Mouse (Mus musculus) hindbrain, embryonic 11.5 days (tissue): ENCODE data around the gene Gm11146. TPM values are rescaled to one million over a fixed set of nuclear protein-coding genes. Genes with fewer than 3 reads are reported as not detected.

Experiments
- ATAC-seq: fragments of 200-750 bp; cut with Nextera tagmentation; 2 replicates; pipeline ENCODE4 v1.8.0; 2017; ENCODE audit warnings: mild to moderate bottlenecking, moderate TSS enrichment, moderate library complexity; ENCODE audit not compliant: low FRiP score
- DNase-seq: peaks from one replicate; pipeline ENCODE4 v3.0.0-alpha.2; 2015; ENCODE audit warnings: low spot score
- H3K27ac ChIP-seq: fragments of 300-500 bp; sonication (generic); 2 replicates; pipeline ENCODE4 v1.5.1; 2014; ENCODE audit warnings: mild to moderate bottlenecking, low read depth, low read length
- H3K27me3 ChIP-seq: fragments of 300-500 bp; sonication (generic); 2 replicates; pipeline ENCODE4 v1.6.1; 2014; ENCODE audit warnings: mild to moderate bottlenecking, low read length, moderate library complexity, mixed read lengths; ENCODE audit not compliant: control insufficient read depth, insufficient read depth
- H3K36me3 ChIP-seq: fragments of 300-500 bp; sonication (generic); 2 replicates; pipeline ENCODE4 v1.6.1; 2014; ENCODE audit warnings: mild to moderate bottlenecking, low read length, moderate library complexity, mixed read lengths; ENCODE audit not compliant: control insufficient read depth, insufficient read depth
- H3K4me1 ChIP-seq: fragments of 300-500 bp; sonication (generic); replicated peaks from 2 replicates; pipeline ENCODE4 v1.6.1; 2014; ENCODE audit warnings: low read length, mixed read lengths; ENCODE audit not compliant: control insufficient read depth, insufficient read depth
- H3K4me2 ChIP-seq: fragments of 300-500 bp; sonication (generic); replicated peaks from 2 replicates; pipeline ENCODE4 v1.6.1; 2014; ENCODE audit warnings: mild to moderate bottlenecking, low read depth, low read length
- H3K4me3 ChIP-seq: fragments of 300-500 bp; sonication (generic); 2 replicates; pipeline ENCODE4 v1.5.1; 2014; ENCODE audit warnings: low read depth, low read length
- H3K9ac ChIP-seq: fragments of 300-500 bp; sonication (generic); 2 replicates; pipeline ENCODE4 v1.6.1; 2014; ENCODE audit warnings: low read depth, low read length
- H3K9me3 ChIP-seq: fragments of 300-500 bp; sonication (generic); 2 replicates; pipeline ENCODE4 v1.6.1; 2016; ENCODE audit warnings: low read length; ENCODE audit not compliant: control insufficient read depth
- WGBS: fragments of 180-500 bp; shearing (Covaris S2); extraction: QIAGEN DNeasy Blood & Tissue Kit; methylation state at CpG from one replicate; pipeline ENCODE4 v1.1.7; 2014; 5-methylcytosine and 5-hydroxymethylcytosine counted together
- microRNA counts: library from miRNA; unstranded; fragments of <30 nt; microRNA quantifications from one replicate; lab custom pipeline; 2015
- polyA plus RNA-seq: library from polyadenylated mRNA; unstranded; fragments of >200 nt; fragmentation: Nextera tagmentation; extraction: Ambion mirVana; gene quantifications from 2 replicates; pipeline ENCODE4 v1.2.1, GENCODE M21; 2014

Gm11146 gene
- polyA plus RNA-seq, 1 experiment from 2014 or later = not detected

GRCm38 (mm10) chr16:77592986-77593385 is 8.9 kb downstream of the Gm11146 start:
- Histone ChIP-seq H3K4me2 (no peak overlapping the region), H3K9ac (no peak overlapping the region), H3K27me3 (no peaks in the 10 kb centered on the region), H3K4me3 (no peak overlapping the region), H3K9me3 (no peaks in the 10 kb centered on the region), H3K27ac (peak overlapping the region; percentile 33; the same call in 1 of the 2 replicates), H3K36me3 (no peaks in the 10 kb centered on the region), H3K4me1 (no peaks in the 10 kb centered on the region)
- whole genome bisulfite sequencing = 83% methylated on average over 3 of the region's 3 CpGs
- ATAC-seq (no peak), DNase-seq (no peak)

- H3K9me3 ChIP-seq = no peaks in the 10 kb centered on the region
- H3K9ac ChIP-seq = no peak overlapping the region
- no peak overlapping the region for H3K4me3 ChIP-seq
- ATAC-seq (no peak), DNase-seq (no peak)
- H3K36me3 ChIP-seq = 0 out of 2 replicates have a peak, but pooled peaks cover 2% of the 10 kb centered on the region
- no peak overlapping the region for H3K27ac ChIP-seq
- H3K27me3 ChIP-seq = no peaks in the 10 kb centered on the region
- H3K4me2 ChIP-seq = no peak overlapping the region
- no peaks in the 10 kb centered on the region for H3K4me1 ChIP-seq
- 84% methylated on average over 5 of the region's 5 CpGs for WGBS
Measured at GRCm38 (mm10) chr16:77573036-77573435, 28.9 kb downstream of the Gm11146 start.

- Histone ChIP-seq H3K4me2 (no peak overlapping the region), H3K4me1 (no peaks in the 10 kb centered on the region), H3K27ac (no peak overlapping the region), H3K36me3 (0 out of 2 replicates have a peak, but pooled peaks cover 2% of the 10 kb centered on the region), H3K4me3 (no peak overlapping the region), H3K27me3 (no peaks in the 10 kb centered on the region), H3K9me3 (no peaks in the 10 kb centered on the region), H3K9ac (no peak overlapping the region)
- WGBS = 95% methylated on average over 8 of the region's 8 CpGs
- ATAC-seq (no peak), DNase-seq (no peak)
Measured at GRCm38 (mm10) chr16:77569457-77569856, 32.4 kb downstream of the Gm11146 start.

GRCm38 (mm10) chr16:77568384-77568783 is 33.5 kb downstream of the Gm11146 start:
- Histone ChIP-seq H3K36me3 (0 out of 2 replicates have a peak, but pooled peaks cover 2% of the 10 kb centered on the region), H3K9ac (no peak overlapping the region), H3K4me2 (no peak overlapping the region), H3K27me3 (no peaks in the 10 kb centered on the region), H3K4me1 (no peaks in the 10 kb centered on the region), H3K9me3 (no peaks in the 10 kb centered on the region), H3K27ac (no peak overlapping the region), H3K4me3 (no peak overlapping the region)
- WGBS = 88% methylated on average over 3 of the region's 3 CpGs
- DNase-seq = no peak
- ATAC-seq = no peak

GRCm38 (mm10) chr16:77562852-77563251 is 39.0 kb downstream of the Gm11146 start:
- H3K4me2 ChIP-seq = no peak overlapping the region
- H3K9ac ChIP-seq = no peak overlapping the region
- no peak for ATAC-seq
- no peaks in the 10 kb centered on the region for H3K36me3 ChIP-seq
- H3K4me3 ChIP-seq = no peak overlapping the region
- no peaks in the 10 kb centered on the region for H3K4me1 ChIP-seq
- no peak overlapping the region for H3K27ac ChIP-seq
- WGBS = 92% methylated on average over 3 of the region's 3 CpGs
- no peak for DNase-seq
- no peaks in the 10 kb centered on the region for H3K9me3 ChIP-seq
- H3K27me3 ChIP-seq = no peaks in the 10 kb centered on the region

- H3K36me3 ChIP-seq = no peaks in the 10 kb centered on the region
- no peaks in the 10 kb centered on the region for H3K4me1 ChIP-seq
- no peak for DNase-seq
- no peak for ATAC-seq
- WGBS = 94% methylated on average over 10 of the region's 10 CpGs
- H3K4me2 ChIP-seq = no peak overlapping the region
- no peaks in the 10 kb centered on the region for H3K27me3 ChIP-seq
- no peak overlapping the region for H3K9ac ChIP-seq
- no peak overlapping the region for H3K4me3 ChIP-seq
- no peak overlapping the region for H3K27ac ChIP-seq
- H3K9me3 ChIP-seq = no peaks in the 10 kb centered on the region
Measured at GRCm38 (mm10) chr16:77556446-77557105, 45.3 kb downstream of the Gm11146 start.

- H3K4me2 ChIP-seq = no peak overlapping the region
- no peaks in the 10 kb centered on the region for H3K4me1 ChIP-seq
- H3K4me3 ChIP-seq = no peak overlapping the region
- no peak overlapping the region for H3K9ac ChIP-seq
- no peaks in the 10 kb centered on the region for H3K36me3 ChIP-seq
- DNase-seq = no peak
- no peaks in the 10 kb centered on the region for H3K9me3 ChIP-seq
- no peak overlapping the region for H3K27ac ChIP-seq
- 79% methylated on average over 3 of the region's 3 CpGs for WGBS
- no peak for ATAC-seq
- H3K27me3 ChIP-seq = no peaks in the 10 kb centered on the region
Measured at GRCm38 (mm10) chr16:77551051-77551450, 50.8 kb downstream of the Gm11146 start.

MicroRNAs encoded within 50 kb of the gene (microRNA counts, 519-probe panel; counts per million panel counts)
- microRNA mmu-miR-125b-5p (lab: Ali Mortazavi, UCI) (7,945 counts per million, percentile 100 among the panel's probes with 10 or more counts), microRNA mmu-miR-99a (lab: Ali Mortazavi, UCI) (6,598 counts per million, percentile 93 among the panel's probes with 10 or more counts)
